Mouse (Mus musculus) stomach, postnatal 0 days (tissue): ENCODE measurements around the gene Stap2.

ENCODE experiments used
- CTCF ChIP-seq: IDR thresholded peaks from 2 replicates; pipeline ENCODE4 v1.5.1; 2016; ENCODE audit warnings: antibody characterized with exemption, low read depth, mild to moderate bottlenecking, moderate library complexity
- EP300 ChIP-seq: optimal IDR thresholded peaks from 2 replicates; pipeline ENCODE3; 2016; ENCODE audit warnings: antibody characterized with exemption

- TF ChIP-seq EP300 (no peak), CTCF (no peak)
Observed at GRCm38 (mm10) chr17:55960791-55961190, 44.6 kb downstream of the Stap2 start.
